Mouse (Mus musculus) spleen, postnatal 36 days (tissue): ENCODE data around the gene Zan.

Experiments used
- DNase-seq, 2 experiments: peaks; one replicate each; pipeline ENCODE4 v3.0.0; 2022; ENCODE audit warnings: low spot score in 2 of 2, mixed read lengths in 1 of 2

Gene Zan

GRCm38 (mm10) chr5:137351394-137351793 is 125.5 kb downstream of the Zan start:
- no peak for DNase-seq

GRCm38 (mm10) chr5:137351058-137351380 is 125.8 kb downstream of the Zan start:
- DNase-seq = no peak

DNA sequence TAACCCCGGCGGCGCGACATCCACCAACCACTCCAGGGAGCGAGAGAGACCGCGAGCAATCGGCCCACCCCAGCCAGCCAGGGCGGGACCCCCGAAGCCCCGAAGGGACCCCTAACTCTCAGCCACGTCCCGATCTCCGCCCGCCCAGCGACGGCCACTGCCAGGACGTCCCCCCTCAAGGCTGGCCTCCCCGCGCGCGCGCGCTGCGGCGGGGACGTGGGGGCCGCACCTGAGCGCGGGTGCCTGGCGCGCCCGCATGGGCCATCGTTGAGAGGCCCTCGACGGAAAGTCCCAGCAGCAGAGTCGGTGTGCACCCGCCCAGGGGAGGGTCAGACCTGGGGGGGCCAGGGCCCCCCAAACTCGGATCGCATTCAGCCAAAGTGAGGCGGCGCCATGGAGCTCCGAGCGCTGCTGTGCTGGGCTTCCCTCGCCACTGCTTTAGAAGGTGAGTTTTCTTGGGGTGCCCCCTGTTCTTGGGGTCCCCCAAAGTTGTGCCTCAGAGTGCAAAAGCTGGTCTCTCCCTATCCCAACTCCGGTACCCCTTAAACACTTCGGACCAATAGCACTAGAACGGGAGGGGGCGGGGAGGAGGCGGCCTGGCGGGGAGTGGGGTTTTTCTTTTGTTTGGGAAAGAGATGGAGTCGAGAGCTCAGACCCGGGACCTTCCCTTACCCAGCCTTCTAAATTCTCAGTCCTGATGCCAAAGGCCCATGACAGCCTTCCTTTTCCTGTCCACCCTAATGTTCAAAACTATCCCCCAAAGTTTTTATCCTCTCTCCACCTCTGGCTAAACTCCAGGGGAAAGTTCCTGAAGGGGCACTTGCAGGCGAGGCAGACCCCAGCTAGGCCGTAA is 126.4 kb downstream of the Zan start:
- DNase-seq = no peak

- DNase-seq = peak; percentile 27 to 45
These were observed 127.3 kb downstream of the Zan start, which contains the start of gene Ephb4 for GRCm38 (mm10) chr5:137349384-137350204. Ephb4 (plus strand) TSS chr5:137350109.

GRCm38 (mm10) chr5:137348482-137349383 is 128.1 kb downstream of the Zan start:
- DNase-seq = peak in 1 of 2 experiments; percentile 24

DNA sequence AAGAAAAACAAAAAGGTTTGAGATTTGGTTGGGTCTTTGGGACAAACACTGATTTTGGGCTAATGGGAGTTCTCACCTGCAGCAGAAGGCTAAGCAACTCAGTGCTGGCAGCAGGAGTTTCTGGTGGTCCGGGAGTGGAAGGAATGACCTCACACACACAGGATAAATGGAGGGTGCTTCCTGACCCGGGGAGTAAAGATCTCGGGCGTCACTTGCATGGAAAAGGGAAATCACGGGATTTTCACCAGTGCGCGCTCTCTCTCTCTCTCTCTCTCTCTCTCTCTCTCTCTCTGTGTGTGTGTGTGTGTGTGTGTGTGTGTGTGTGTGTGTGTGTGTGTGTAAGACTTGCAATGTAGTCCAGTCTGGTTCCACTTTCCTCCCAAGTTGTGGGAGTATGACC is 129.0 kb downstream of the Zan start:
- DNase-seq = no peak

- no peak for DNase-seq
These were observed 129.9 kb downstream of the Zan start for GRCm38 (mm10) chr5:137346983-137347382.

- no peak for DNase-seq
These were observed 130.5 kb downstream of the Zan start for GRCm38 (mm10) chr5:137346388-137346787.

- no peak for DNase-seq
These were observed 131.0 kb downstream of the Zan start for GRCm38 (mm10) chr5:137345821-137346220.

- DNase-seq = no peak
These were observed 133.0 kb downstream of the Zan start for GRCm38 (mm10) chr5:137343869-137344268.

GRCm38 (mm10) chr5:137343412-137343811 is 133.5 kb downstream of the Zan start:
- DNase-seq = no peak

DNA sequence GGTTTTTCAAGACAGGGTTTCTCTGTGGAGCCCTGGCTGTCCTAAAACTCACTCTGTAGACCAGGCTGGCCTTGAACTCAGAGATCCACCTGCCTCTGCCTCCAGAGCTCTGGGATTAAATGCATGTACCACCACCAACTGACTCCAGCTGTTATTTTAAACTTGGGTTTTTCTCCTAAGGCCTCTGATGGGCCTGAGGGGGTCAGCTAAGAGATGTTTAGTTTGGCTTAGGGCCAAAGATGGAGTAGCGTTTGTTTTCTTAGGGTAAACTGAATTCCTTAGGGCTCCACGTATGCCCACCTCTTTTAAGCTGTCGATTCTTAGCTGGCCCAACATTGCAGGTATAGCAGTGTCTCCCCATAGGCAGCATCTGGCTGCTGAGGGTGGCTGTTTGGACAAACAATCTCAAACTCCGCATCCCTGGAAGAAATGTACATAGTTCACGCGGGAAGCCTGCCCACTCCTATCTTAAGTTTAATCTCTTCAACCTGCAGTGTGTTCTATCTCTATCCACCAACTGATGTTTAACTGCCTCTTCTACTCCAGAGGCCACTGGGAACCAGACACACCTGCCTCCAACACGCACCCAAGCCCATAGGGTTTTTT is 134.4 kb downstream of the Zan start:
- DNase-seq = no peak

DNA sequence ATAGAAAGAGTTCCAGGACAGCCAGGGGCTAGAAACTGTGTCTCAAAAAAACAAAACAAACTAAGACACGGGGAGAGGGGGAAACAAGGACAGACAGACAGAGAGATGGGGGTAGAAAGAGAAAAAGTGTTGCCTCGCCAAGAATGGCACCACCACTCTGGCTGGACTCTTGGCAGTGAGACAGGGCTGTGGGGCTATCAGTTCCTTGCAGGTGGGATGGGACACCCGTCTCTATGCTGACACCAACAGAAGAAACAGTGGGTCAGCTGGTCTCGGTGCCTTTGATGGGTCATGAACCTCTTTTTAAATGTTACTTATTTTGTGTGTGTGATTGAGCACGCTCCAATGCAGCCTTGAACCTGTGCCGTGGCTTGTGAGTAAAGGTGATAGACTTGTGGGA is 136.6 kb downstream of the Zan start:
- DNase-seq = peak in 1 of 2 experiments; percentile 38

GRCm38 (mm10) chr5:137339290-137339979 is 137.4 kb downstream of the Zan start:
- DNase-seq = peak; percentile 38 to 43

DNA sequence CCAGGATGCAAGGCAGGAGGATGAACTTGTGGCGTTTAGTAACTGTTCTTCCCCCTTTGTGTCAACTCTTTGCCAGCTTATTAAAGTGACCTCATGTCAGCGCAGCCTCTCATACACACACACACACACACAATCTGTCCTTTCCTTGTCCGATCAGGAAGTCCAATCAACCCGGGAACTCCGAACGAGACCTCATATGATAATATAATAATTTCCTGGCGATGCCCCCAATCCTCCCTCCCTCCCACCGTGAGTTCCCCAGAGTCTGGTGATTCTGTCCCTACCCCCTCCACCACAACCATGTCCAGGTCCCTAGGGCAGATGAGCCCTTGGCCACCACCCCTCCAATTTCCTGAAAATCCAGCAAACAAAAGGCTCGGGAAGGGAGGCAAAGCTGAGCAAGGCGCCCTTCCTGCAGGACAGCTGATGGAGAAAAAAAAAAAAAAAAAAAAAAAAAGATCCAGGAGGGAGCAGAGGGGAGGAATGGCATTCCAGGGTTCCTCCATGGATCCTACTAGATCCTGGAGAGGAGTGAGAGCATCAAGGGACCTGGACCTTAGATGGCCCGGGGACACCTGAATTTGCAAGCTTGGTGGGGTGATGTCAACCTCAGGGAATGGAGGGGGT is 138.1 kb downstream of the Zan start:
- no peak for DNase-seq

DNA sequence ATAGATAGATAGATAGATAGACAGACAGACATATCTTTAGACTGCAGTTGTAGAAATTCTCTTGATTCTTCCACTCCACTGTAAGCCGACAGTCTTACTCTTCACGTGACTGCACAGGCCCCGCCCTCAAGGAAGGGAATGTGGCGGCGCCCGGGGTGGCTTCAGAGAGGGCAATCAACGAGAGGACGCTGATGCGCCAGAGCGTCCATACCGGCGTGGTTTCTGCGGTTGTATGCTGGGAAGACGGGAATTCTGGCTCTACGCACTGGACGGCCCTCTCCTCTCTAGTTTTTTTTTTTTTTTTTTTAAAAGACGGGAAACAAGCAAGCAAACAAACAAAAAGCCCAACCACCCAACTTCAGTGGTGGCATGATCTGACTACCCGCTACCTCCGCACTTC is 138.6 kb downstream of the Zan start:
- DNase-seq = peak; percentile 84 to 89

GRCm38 (mm10) chr5:137337190-137337589 is 139.7 kb downstream of the Zan start:
- no peak for DNase-seq

- DNase-seq = no peak
These were observed 141.8 kb downstream of the Zan start for GRCm38 (mm10) chr5:137335066-137335465.

DNA sequence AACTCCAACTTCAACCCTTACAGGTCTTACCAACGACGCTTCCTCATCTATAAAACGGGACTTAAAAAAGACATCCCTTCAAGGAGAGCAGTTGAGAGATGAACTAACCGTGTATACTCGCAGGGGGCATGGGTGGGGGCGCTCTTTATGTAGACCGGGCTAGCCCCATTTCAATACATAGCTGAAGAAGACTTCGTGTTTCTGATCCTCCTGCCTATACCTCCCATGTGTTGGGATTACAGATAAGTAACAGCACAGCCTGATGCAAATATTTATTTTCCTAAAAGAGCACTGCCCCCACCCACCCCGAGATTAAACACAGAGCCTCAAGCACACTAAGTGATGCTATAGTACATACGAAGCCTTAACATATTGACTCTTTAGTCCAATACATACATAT is 142.5 kb downstream of the Zan start:
- DNase-seq = no peak

DNA sequence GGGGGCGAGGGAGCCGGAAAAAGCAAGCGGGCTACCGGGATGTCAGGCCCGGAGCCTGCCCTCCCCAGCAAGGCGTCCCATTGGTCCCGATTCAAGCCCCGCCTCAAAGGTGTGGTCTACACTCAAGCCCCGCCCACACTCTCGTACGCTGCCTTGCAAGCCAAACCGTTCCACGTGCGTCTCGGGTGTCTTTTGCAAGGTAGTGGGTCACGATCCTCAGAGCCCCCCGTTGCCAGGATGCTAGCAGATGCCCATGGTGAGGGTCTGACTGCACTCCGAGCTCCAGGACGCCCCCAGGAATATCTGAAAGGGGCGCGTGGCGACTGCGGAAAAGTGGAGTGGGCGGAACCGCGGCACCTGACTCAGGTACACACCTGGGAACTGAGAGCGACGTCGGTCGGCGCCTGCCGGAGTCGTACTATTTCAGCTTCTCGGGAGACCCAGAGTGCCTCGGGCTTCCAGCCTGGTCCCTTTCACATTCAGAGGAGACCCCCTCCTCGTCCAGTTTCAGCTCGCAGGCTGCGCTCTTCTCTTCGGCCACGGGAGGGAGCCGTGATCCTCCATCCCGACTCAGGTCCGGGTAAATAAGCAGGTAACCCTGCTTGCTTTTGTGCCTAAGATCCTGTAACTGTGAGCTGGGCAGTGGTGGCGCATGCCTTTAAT is 143.2 kb downstream of the Zan start, which contains the start of gene Slc12a9:
TSS of gene Slc12a9 (minus strand) at position 86 of the 663 bp plus-strand sequence.
- DNase-seq = peak; percentile 92 to 94
